In genomic region chr17:27141971-27142450, GRCm38 (mm10) we compare ENCODE assay signal across 8 mouse cellular contexts. TPM values are rescaled to one million over a fixed set of nuclear protein-coding genes. Genes with fewer than 3 reads are reported as not detected.
DNase-seq lines count a peak whose midpoint lies in the region; ATAC-seq and TF ChIP-seq lines count a peak whose summit lies in the region.

No protein-coding gene starts in this region.

- no peak for TF ChIP-seq POLR2A in thymus, adult 2 months (IDR thresholded peaks at IDR 0.05; ENCODE audit: control insufficient read depth, extremely low read depth, insufficient read depth, low read length, poor library complexity)

- DNase-seq in gastrocnemius, adult 18-20 months (ENCODE audit: low spot score): peak; percentile 68
- no peak for DNase-seq in gastrocnemius, postnatal 10 days
- peak; percentile 51 for DNase-seq in adrenal gland, postnatal 10 days
- no peak for DNase-seq in layer of hippocampus, adult 2 months (ENCODE audit: low spot score in 2 of 2)
- DNase-seq in layer of hippocampus, adult 11-12 months (ENCODE audit: low spot score): no peak
- no peak for DNase-seq in thymus, adult 2 months

- ATAC-seq in heart, embryonic 15.5 days (replicated peaks; ENCODE audit: insufficient number of reproducible peaks, insufficient read depth, low FRiP score, low read depth): peak; percentile 51; the same call in 1 of the 2 replicates
- peak; percentile 48; the same call in 1 of the 2 replicates for ATAC-seq in limb, embryonic 13.5 days (ENCODE audit: low FRiP score, low read depth)

- TF ChIP-seq CTCF in layer of hippocampus, adult 2 months (conservative IDR thresholded peaks at IDR 0.05): no peak
- TF ChIP-seq CTCF in thymus, adult 2 months (IDR thresholded peaks at IDR 0.05; ENCODE audit: borderline replicate concordance, control insufficient read depth, extremely low read depth, insufficient read depth, low read length, poor library complexity): no peak

- 34% methylated on average over 10 of the region's 10 CpGs for WGBS in heart, embryonic 15.5 days
- WGBS in limb, embryonic 13.5 days: 38% methylated on average over 10 of the region's 10 CpGs
- 86% methylated on average over 10 of the region's 10 CpGs for WGBS in thymus, adult 2 months

- H3K4me2 ChIP-seq in heart, embryonic 15.5 days: peak overlapping the region; percentile 8; the same call in 1 of the 2 replicates
- no peak overlapping the region for H3K4me2 ChIP-seq in limb, embryonic 13.5 days (replicated peaks)

- H3K27me3 ChIP-seq in heart, embryonic 15.5 days: peaks cover 32% of the 10 kb centered on the region
- H3K27me3 ChIP-seq in limb, embryonic 13.5 days: no peaks in the 10 kb centered on the region
- H3K27me3 ChIP-seq in thymus, adult 2 months (ENCODE audit: control insufficient read depth, insufficient read depth, low read length): no peaks in the 10 kb centered on the region

- H3K4me1 ChIP-seq in heart, embryonic 15.5 days (replicated peaks): peaks cover 14% of the 10 kb centered on the region
- H3K4me1 ChIP-seq in limb, embryonic 13.5 days: peaks cover 75% of the 10 kb centered on the region
- no peaks in the 10 kb centered on the region for H3K4me1 ChIP-seq in thymus, adult 2 months (replicated peaks; ENCODE audit: control insufficient read depth, insufficient read depth, low read length)

- no peak overlapping the region for H3K27ac ChIP-seq in heart, embryonic 15.5 days
- H3K27ac ChIP-seq in limb, embryonic 13.5 days: no peak overlapping the region; the same call in 1 of the 2 replicates
- H3K27ac ChIP-seq in layer of hippocampus, adult 2 months: no peak overlapping the region
- H3K27ac ChIP-seq in thymus, adult 2 months (ENCODE audit: control insufficient read depth, insufficient read depth, low read length): no peak overlapping the region

- H3K4me3 ChIP-seq in heart, embryonic 15.5 days: no peak overlapping the region
- H3K4me3 ChIP-seq in limb, embryonic 13.5 days: no peak overlapping the region
- no peak overlapping the region for H3K4me3 ChIP-seq in layer of hippocampus, adult 2 months
- H3K4me3 ChIP-seq in thymus, adult 2 months (ENCODE audit: control insufficient read depth, insufficient read depth, low read length): no peak overlapping the region

- H3K9me3 ChIP-seq in heart, embryonic 15.5 days (replicated peaks): no peaks in the 10 kb centered on the region
- H3K9me3 ChIP-seq in limb, embryonic 13.5 days: no peaks in the 10 kb centered on the region

- H3K36me3 ChIP-seq in heart, embryonic 15.5 days: no peaks in the 10 kb centered on the region
- H3K36me3 ChIP-seq in limb, embryonic 13.5 days: no peaks in the 10 kb centered on the region
- no peaks in the 10 kb centered on the region for H3K36me3 ChIP-seq in thymus, adult 2 months (ENCODE audit: control insufficient read depth, insufficient read depth, low read length)

- H3K9ac ChIP-seq in heart, embryonic 15.5 days: no peak overlapping the region
- H3K9ac ChIP-seq in limb, embryonic 13.5 days: no peak overlapping the region

RNA-seq across cellular contexts. Expression of gene Uqcc2, which starts 8.3 kb away (rescaled TPM):
- total RNA-seq in gastrocnemius, adult 18-20 months (2021): 100 to 1,000 TPM; 426 to 428 TPM
- 100 to 1,000 TPM; 300 to 343 TPM for total RNA-seq in gastrocnemius, postnatal 10 days (2021)
- 100 to 1,000 TPM; 152 to 180 TPM for total RNA-seq in adrenal gland, postnatal 10 days (2021)
- 245 and 292 TPM in 2 replicates for polyA plus RNA-seq in heart, embryonic 15.5 days (2015; fragmentation: Nextera tagmentation; extraction: Ambion mirVana)
- polyA plus RNA-seq in limb, embryonic 13.5 days (2015; fragmentation: Nextera tagmentation; extraction: Ambion mirVana): 329 and 338 TPM in 2 replicates
- 100 to 1,000 TPM; 182 to 220 TPM for total RNA-seq in layer of hippocampus, adult 2 months (2021)
- 119 and 152 TPM in 2 replicates for polyA plus RNA-seq in thymus, adult 2 months (2012; rRNA removed)

RNA-seq across cellular contexts. Expression of gene Ip6k3, which starts 25.6 kb away (rescaled TPM):
- 10 to 100 TPM; 29.8 to 66.9 TPM for total RNA-seq in gastrocnemius, adult 18-20 months (2021)
- total RNA-seq in gastrocnemius, postnatal 10 days (2021): 10 to 100 TPM; 63.5 to 81.2 TPM
- total RNA-seq in adrenal gland, postnatal 10 days (2021): 1 to 10 TPM; 2.3 to 6.1 TPM
- polyA plus RNA-seq in heart, embryonic 15.5 days (2015; fragmentation: Nextera tagmentation; extraction: Ambion mirVana): 0.35 and 0.43 TPM in 2 replicates
- 0.38 and 0.55 TPM in 2 replicates for polyA plus RNA-seq in limb, embryonic 13.5 days (2015; fragmentation: Nextera tagmentation; extraction: Ambion mirVana)
- under 1 TPM; 0.15 to 0.20 TPM for total RNA-seq in layer of hippocampus, adult 2 months (2021)
- 0.61 and 1.4 TPM in 2 replicates for polyA plus RNA-seq in thymus, adult 2 months (2012; rRNA removed)

Comparison
In these comparisons a context has a peak if more than half of its experiments do, and no peak if none do; other contexts are left out.
1. DNase-seq: peak in gastrocnemius, adult 18-20 months (single experiment) and adrenal gland, postnatal 10 days (single experiment); none in gastrocnemius, postnatal 10 days (single experiment), layer of hippocampus, adult 2 months (0 of 2), layer of hippocampus, adult 11-12 months (single experiment) and thymus, adult 2 months (single experiment).
2. RNA of gene Ip6k3, which starts 25.6 kb away (total RNA-seq): 63.5 to 81.2 TPM in gastrocnemius, postnatal 10 days and 29.8 to 66.9 TPM in gastrocnemius, adult 18-20 months; 2.3 to 6.1 TPM in adrenal gland, postnatal 10 days and 0.15 to 0.20 TPM in layer of hippocampus, adult 2 months; every median in the first group is over 4 times any median in the second.